Mouse (Mus musculus) spleen, adult 2 months (tissue): ENCODE measurements around the gene Tgm7. TPM values are rescaled to one million over a fixed set of nuclear protein-coding genes. Genes with fewer than 3 reads are reported as not detected.

Source experiments
- DNase-seq, 2 experiments: peaks; one replicate each; pipeline versions ENCODE4 v3.0.0 to v3.0.0-alpha.2; 2012 to 2021; ENCODE audit warnings: low spot score in 2 of 2, low read depth in 1 of 2
- H3K27ac ChIP-seq: fragments of 200-500 bp; 2 replicates; pipeline ENCODE4 v1.5.1; 2012; ENCODE audit warnings: low read length, inconsistent platforms; ENCODE audit not compliant: insufficient read depth
- H3K27me3 ChIP-seq: fragments of 200-500 bp; 2 replicates; pipeline ENCODE4 v1.6.1; 2012; ENCODE audit warnings: mild to moderate bottlenecking, moderate library complexity, low read length, inconsistent platforms; ENCODE audit not compliant: control insufficient read depth, insufficient read depth
- H3K36me3 ChIP-seq: fragments of 200-500 bp; 2 replicates; pipeline ENCODE4 v1.6.1; 2012; ENCODE audit warnings: mild to moderate bottlenecking, low read length, inconsistent platforms; ENCODE audit not compliant: control insufficient read depth, insufficient read depth
- H3K4me1 ChIP-seq: fragments of 200-500 bp; 2 replicates; pipeline ENCODE4 v1.6.1; 2011; ENCODE audit warnings: inconsistent platforms; ENCODE audit not compliant: control insufficient read depth, insufficient read depth, insufficient read length
- H3K4me3 ChIP-seq: fragments of 200-500 bp; 2 replicates; pipeline ENCODE4 v1.5.1; 2011; ENCODE audit warnings: mild to moderate bottlenecking, inconsistent platforms; ENCODE audit not compliant: insufficient read depth, insufficient read length; ENCODE audit errors: extremely low read depth
- CTCF ChIP-seq: fragments of 200-500 bp; IDR thresholded peaks from 2 replicates; pipeline ENCODE4 v1.5.1; 2011; ENCODE audit warnings: mild to moderate bottlenecking, inconsistent platforms; ENCODE audit not compliant: insufficient read depth, insufficient read length, insufficient replicate concordance; ENCODE audit errors: extremely low read depth
- POLR2A ChIP-seq: fragments of 200-500 bp; IDR thresholded peaks from 2 replicates; pipeline ENCODE4 v1.6.1; 2011; ENCODE audit warnings: low read depth, low read length, inconsistent platforms
- WGBS: fragments of 180-500 bp; shearing (Covaris S2); methylation state at CpG from one replicate; pipeline ENCODE4 v1.1.7; 2018; 5-methylcytosine and 5-hydroxymethylcytosine counted together
- polyA plus RNA-seq: library from polyadenylated mRNA; depleted of rRNA; stranded (reverse); fragments of >200 nt; gene quantifications from 2 replicates; pipeline ENCODE4 v1.2.3, GENCODE M21; 2012; rRNA removed

The Tgm7 gene
- polyA plus RNA-seq, 1 experiment: not detected

GRCm38 (mm10) chr2:121045653-121046052 is 63.9 kb downstream of the Tgm7 start:
- H3K4me3 ChIP-seq: no peak overlapping the region
- H3K4me1 ChIP-seq: no peaks in the 10 kb centered on the region
- DNase-seq: no peak
- TF ChIP-seq POLR2A: no peak
- TF ChIP-seq CTCF: no peak
- no peaks in the 10 kb centered on the region for H3K27me3 ChIP-seq
- no peak overlapping the region for H3K27ac ChIP-seq
- no peaks in the 10 kb centered on the region for H3K36me3 ChIP-seq
- WGBS: 88% methylated on average over 4 of the region's 4 CpGs

Other genes starting within 250 kb of the Tgm7 start
- gene Ubr1, start 139.1 kb downstream of the Tgm7 start, polyA plus RNA-seq: 25.3 and 31.5 TPM in 2 replicates
- 4.9 and 5.5 TPM in 2 replicates for gene Tmem62, start 132.8 kb downstream of the Tgm7 start, polyA plus RNA-seq
- 27.7 and 33.5 TPM in 2 replicates for gene Ccndbp1, start 101.4 kb downstream of the Tgm7 start, polyA plus RNA-seq
- gene Epb42, start 72.7 kb downstream of the Tgm7 start, polyA plus RNA-seq: 23.4 and 37.1 TPM in 2 replicates
- 0.02 TPM in 1 of 2 replicates, not detected in the other for gene Tgm5, start 24.0 kb downstream of the Tgm7 start, polyA plus RNA-seq
- gene Adal, start 30.6 kb upstream of the Tgm7 start, polyA plus RNA-seq: 3.4 and 3.7 TPM in 2 replicates
- 6.8 and 10.8 TPM in 2 replicates for gene Lcmt2, start 30.9 kb upstream of the Tgm7 start, polyA plus RNA-seq
- gene Tubgcp4, start 60.9 kb upstream of the Tgm7 start, polyA plus RNA-seq: 35.7 and 37.1 TPM in 2 replicates
- 3.1 and 3.5 TPM in 2 replicates for gene Zscan29, start 61.3 kb upstream of the Tgm7 start, polyA plus RNA-seq
- 16.5 and 21.1 TPM in 2 replicates for gene Trp53bp1, start 161.6 kb upstream of the Tgm7 start, polyA plus RNA-seq
- gene Map1a, start 179.8 kb upstream of the Tgm7 start, polyA plus RNA-seq: 1.2 and 1.3 TPM in 2 replicates
- gene Ppip5k1, start 245.6 kb upstream of the Tgm7 start, polyA plus RNA-seq: 8.7 and 9.3 TPM in 2 replicates
- gene Ckmt1, start 247.9 kb upstream of the Tgm7 start, polyA plus RNA-seq: 0.36 and 0.43 TPM in 2 replicates